8 mouse cellular contexts compared by ENCODE assay signal in the genomic region with DNA sequence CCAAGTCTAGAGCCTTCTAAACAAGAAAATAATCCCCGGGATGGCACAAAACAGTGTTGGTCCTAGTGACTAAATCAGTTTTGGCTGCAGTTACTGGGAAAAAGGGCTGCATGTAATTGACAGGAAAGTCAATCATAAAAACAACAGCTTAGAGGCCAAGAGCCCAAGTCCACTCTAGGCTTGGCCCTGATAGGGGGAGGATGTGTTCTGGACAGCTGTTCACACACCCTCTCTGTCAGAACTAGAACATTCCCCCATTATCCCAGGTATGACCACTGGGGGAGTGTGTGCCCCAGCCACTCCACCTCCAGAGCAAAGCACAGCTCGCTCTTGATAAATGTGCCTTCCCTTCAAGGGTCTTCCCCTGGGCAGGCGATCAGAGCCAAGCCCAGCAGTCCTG. TPM values are rescaled to one million over a fixed set of nuclear protein-coding genes. Genes with fewer than 3 reads are reported as not detected.
A peak's percentile ranks its signal among the peaks of the same experiment; 100 is the strongest.
DNase-seq lines count a peak whose midpoint lies in the region; ATAC-seq and TF ChIP-seq lines count a peak whose summit lies in the region.

No protein-coding gene starts in this region.

- H3K9ac ChIP-seq in heart, embryonic 13.5 days, result peak overlapping the region; percentile 79
- no peak overlapping the region for H3K9ac ChIP-seq in limb, embryonic 13.5 days

- H3K27ac ChIP-seq in layer of hippocampus, adult 2 months, result no peak overlapping the region
- H3K27ac ChIP-seq in brown adipose tissue, adult 24 weeks (replicated peaks; ENCODE audit: low read depth, low read length), result peak overlapping the region; percentile 37
- H3K27ac ChIP-seq in heart, embryonic 13.5 days (replicated peaks), result peak overlapping the region; percentile 97
- H3K27ac ChIP-seq in limb, embryonic 13.5 days, result peak overlapping the region; percentile 45; the same call in 1 of the 2 replicates

- DNase-seq in layer of hippocampus, adult 2 months (ENCODE audit: low spot score in 2 of 2), result no peak
- DNase-seq in layer of hippocampus, adult 11-12 months (ENCODE audit: low spot score), result no peak
- no peak for DNase-seq in thymus, postnatal 4 days
- no peak for DNase-seq in layer of hippocampus, postnatal 14 days (ENCODE audit: low spot score in 2 of 2)
- no peak for DNase-seq in spleen, adult 12 weeks (ENCODE audit: low spot score)

- H3K4me2 ChIP-seq in heart, embryonic 13.5 days, result peak overlapping the region; percentile 63
- H3K4me2 ChIP-seq in limb, embryonic 13.5 days (replicated peaks), result no peak overlapping the region

- 32% methylated on average over 3 of the region's 3 CpGs for WGBS in heart, embryonic 13.5 days
- 73% methylated on average over 3 of the region's 3 CpGs for WGBS in limb, embryonic 13.5 days

- H3K27me3 ChIP-seq in heart, embryonic 13.5 days (replicated peaks), result no peaks in the 10 kb centered on the region
- H3K27me3 ChIP-seq in limb, embryonic 13.5 days, result no peaks in the 10 kb centered on the region

- peaks cover 14% of the 10 kb centered on the region for H3K36me3 ChIP-seq in heart, embryonic 13.5 days
- H3K36me3 ChIP-seq in limb, embryonic 13.5 days, result peaks cover 12% of the 10 kb centered on the region

- no peaks in the 10 kb centered on the region for H3K9me3 ChIP-seq in heart, embryonic 13.5 days
- H3K9me3 ChIP-seq in limb, embryonic 13.5 days, result no peaks in the 10 kb centered on the region

- no peak overlapping the region for H3K4me3 ChIP-seq in layer of hippocampus, adult 2 months
- H3K4me3 ChIP-seq in brown adipose tissue, adult 24 weeks (ENCODE audit: insufficient read depth, low read depth, low read length), result no peak overlapping the region
- H3K4me3 ChIP-seq in heart, embryonic 13.5 days, result no peak overlapping the region
- no peak overlapping the region for H3K4me3 ChIP-seq in limb, embryonic 13.5 days

- peak; percentile 57 for TF ChIP-seq CTCF in layer of hippocampus, adult 2 months (conservative IDR thresholded peaks at IDR 0.05)

- no peak; the same call in 1 of the 2 replicates for ATAC-seq in heart, embryonic 13.5 days (ENCODE audit: extremely low read depth, insufficient number of reproducible peaks, low FRiP score, low TSS enrichment)
- ATAC-seq in limb, embryonic 13.5 days (ENCODE audit: low FRiP score, low read depth), result peak; percentile 51; the same call in 1 of the 2 replicates

- H3K4me1 ChIP-seq in brown adipose tissue, adult 24 weeks (ENCODE audit: control insufficient read depth, insufficient read depth, insufficient read length, low read length), result peaks cover 36% of the 10 kb centered on the region
- peaks cover 53% of the 10 kb centered on the region for H3K4me1 ChIP-seq in heart, embryonic 13.5 days
- peaks cover 33% of the 10 kb centered on the region for H3K4me1 ChIP-seq in limb, embryonic 13.5 days

RNA-seq across cellular contexts. Expression of gene Akap1, which starts 14.7 kb away (rescaled TPM):
- total RNA-seq in layer of hippocampus, adult 2 months (2021), result 10 to 100 TPM; 38.9 to 40.3 TPM
- 102 and 114 TPM in 2 replicates for polyA plus RNA-seq in brown adipose tissue, adult 24 weeks (2012; ENCODE audit: insufficient read depth, insufficient read length, missing spikeins)
- polyA plus RNA-seq in heart, embryonic 13.5 days (2015; fragmentation: Nextera tagmentation; extraction: Ambion mirVana), result 31.4 and 33.7 TPM in 2 replicates
- 16.2 and 16.9 TPM in 2 replicates for polyA plus RNA-seq in limb, embryonic 13.5 days (2015; fragmentation: Nextera tagmentation; extraction: Ambion mirVana)
- 10 to 100 TPM; 38.9 to 39.8 TPM for total RNA-seq in layer of hippocampus, postnatal 14 days (2021)
